Mouse (Mus musculus) embryonic fibroblast, embryonic 13.5 days (primary cell): ENCODE results near the gene Smyd2.

ENCODE experiments used
- CTCF ChIP-seq: IDR thresholded peaks from 2 replicates; pipeline ENCODE4 v1.5.1; 2011; ENCODE audit warnings: mild to moderate bottlenecking, control low read depth, low read length, moderate library complexity, borderline replicate concordance; ENCODE audit not compliant: insufficient read depth
- POLR2A ChIP-seq: IDR thresholded peaks from 2 replicates; pipeline ENCODE4 v1.6.1; 2011; ENCODE audit warnings: low read depth, mild to moderate bottlenecking, control low read depth, low read length, moderate library complexity

GRCm38 (mm10) chr1:189849550-189849949, 72.6 kb downstream of the Smyd2 start:
- TF ChIP-seq CTCF (no peak), POLR2A (no peak)
